Mouse (Mus musculus) hindlimb bud, embryonic 11.5 days (tissue): ENCODE measurements around the gene Faim2.

Experiments used
- DNase-seq: peaks from one replicate; pipeline ENCODE4 v3.0.0-alpha.2; 2012; ENCODE audit warnings: low read depth, low spot score; ENCODE audit errors: extremely low spot score

The Faim2 gene

DNA sequence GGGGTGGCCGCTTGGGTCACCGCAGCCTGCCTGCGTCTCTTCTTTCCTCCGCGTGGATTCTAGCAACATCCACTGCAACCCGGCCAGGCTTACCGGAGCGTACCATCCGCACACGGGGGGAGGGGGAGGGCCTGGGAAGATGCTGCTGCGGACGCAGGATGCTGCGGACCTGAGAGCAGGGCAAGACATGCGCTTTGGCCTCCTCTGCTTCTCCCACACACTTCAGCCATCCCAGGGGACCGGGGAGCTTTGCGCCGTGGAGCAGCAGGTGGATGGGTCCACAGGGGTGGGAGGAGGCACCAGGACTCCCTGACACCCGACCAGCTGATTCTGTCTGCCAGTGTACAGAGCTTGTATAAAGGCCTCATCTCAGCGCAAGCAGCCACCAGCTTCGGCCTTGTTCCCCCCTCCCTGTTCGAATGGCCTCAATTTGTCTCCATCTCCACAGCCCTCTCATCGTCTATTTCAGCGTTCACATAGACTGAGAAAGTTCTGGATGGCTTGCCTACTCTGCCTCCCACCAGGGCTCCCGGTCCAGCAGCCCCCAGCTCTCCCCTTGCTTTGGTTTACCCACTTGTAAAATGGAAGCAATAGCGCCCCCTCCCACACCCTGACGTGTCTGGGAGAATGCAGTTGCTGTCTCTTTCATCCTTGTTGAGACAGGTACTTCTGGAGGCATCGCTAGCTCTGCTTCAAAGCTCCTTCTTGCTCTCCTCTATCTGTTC lies at the start of gene Faim2:
Gene Faim2 (minus strand): TSS at position 537 of the 725 bp plus-strand sequence.
- DNase-seq, result no peak

DNA sequence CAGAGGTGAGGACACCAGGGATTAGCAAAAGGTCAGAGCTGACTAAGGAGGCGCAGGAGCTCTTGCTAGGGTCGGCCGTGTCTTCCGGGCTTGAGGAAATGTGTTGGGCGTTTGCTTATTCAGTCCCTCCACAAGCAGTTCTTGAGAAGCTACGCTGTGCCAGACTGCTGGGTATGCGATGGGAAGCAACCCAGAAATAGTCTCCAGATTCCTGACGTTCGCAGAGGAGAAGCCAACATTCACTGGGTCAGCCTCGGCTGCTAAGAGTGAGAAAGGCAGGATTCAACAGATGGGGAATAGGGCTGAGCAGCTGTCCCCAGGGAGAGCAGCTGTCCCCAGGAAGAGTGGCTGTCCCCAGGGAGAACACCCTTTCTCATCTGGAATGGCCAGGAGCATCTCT lies 41.2 kb upstream of the Faim2 start:
- DNase-seq, result no peak

DNA sequence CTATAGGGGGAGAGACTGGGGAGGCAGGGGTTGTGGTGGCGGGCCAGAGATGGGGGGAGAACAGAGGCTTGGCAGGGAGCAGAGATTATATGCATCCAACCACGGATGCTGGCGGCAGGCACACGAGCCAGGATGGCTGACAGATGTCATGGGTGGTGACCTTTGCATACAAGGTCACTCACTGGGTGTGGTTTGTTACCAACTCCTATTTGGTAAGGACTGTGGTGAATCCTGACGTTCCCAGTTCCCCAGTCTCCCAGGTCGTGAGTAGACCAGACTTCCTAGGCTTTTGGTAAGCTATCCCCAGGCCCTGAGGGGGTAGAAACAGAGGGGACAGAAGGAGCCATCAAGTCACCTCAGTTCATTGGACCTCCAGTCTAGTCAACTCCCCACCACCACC lies 40.7 kb upstream of the Faim2 start:
- DNase-seq, result no peak

DNA sequence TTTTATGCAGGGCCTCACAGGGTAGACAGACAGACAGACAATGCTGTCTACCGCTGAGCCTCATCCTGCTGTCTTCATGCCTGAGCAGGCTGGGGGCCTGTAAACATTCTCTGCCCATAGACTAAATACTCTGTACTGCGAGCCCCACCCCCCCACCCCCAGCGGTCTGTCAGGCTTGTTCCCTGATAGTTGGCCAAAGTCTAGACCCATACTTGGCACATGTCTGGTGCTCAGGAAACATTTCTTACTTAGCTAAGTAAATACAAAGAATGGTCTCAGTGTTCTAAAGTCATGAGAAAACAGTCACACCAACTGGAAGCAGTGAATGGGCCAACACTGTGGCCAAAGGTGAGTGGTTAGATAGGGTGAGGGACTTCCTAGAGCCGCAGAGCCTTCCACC lies 39.4 kb upstream of the Faim2 start:
- no peak for DNase-seq

DNA sequence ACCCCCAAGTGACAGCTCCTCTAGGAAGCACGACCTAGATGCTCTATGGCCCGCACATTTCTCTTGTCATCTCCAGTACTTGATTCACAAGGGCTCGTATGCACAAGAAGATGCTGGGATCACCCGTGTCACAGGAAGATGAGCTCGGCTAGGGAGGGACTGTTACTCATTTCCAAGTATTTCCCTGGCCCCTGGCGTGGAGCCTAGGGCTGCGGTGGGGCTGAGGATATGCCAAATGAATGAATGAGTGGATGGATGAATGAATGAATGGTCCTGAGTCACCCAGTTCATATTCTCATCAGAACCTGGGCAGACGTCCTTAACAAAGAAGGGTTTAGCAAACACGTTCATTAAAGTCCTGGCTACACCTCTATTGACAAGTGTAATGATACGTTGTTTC lies 32.3 kb upstream of the Faim2 start:
- no peak for DNase-seq

DNA sequence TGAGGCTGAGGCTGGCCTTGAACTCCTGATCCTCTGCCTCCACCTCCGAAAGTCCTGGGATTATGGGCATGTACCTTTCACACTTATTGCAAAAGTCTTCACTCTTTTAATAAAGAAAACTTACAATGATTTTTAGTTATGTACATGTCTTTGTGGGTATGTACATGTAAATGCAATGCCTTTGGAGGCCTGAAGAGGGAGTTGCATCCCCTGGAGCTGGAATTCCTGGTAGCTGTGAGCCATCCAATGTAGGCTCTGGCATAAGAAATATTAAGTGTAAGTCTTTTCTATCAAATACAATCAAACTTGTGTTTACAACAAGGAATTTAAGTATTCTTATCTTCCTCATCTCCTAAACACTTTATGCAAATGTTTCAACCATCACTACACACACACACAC lies 31.0 kb upstream of the Faim2 start:
- DNase-seq, result no peak

DNA sequence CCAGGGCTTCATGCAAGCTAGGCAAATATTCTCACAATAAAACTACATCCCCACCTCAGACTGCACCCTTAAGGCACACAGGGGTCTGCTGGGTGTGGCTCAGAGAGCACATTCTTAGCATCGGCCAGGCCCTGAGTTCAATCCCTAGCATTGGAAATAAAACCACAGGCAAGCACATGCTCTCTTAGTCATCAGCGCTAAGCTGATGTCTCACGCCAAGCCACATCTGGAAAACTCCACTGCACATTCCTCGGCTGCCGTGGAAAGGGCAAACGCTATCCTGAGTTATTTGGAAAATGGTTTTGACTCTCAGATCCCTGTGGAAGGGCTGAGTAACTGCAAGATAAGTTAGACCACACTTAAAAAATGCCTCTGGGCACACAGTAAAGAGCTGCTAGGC lies 25.8 kb upstream of the Faim2 start:
- DNase-seq, result no peak

DNA sequence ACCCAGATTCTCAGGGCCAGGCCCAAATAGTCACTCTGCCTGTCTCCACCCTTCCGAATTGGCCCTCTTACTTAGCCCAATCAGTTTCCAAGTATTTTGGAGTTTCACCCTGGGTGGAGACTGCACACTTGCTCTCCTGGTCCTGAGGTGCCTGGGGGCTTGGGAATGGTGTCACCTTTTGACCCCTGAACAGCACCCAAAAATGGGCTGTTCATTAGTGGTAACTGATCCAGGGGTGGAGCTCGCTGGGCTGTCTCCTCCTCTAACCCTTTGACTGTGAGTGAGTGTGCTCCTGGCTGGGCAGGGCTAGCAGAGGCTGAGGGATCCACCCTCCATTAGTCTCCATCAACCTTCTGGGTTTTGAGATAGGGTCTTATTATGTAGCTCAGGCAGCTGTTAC lies 21.9 kb upstream of the Faim2 start:
- no peak for DNase-seq

DNA sequence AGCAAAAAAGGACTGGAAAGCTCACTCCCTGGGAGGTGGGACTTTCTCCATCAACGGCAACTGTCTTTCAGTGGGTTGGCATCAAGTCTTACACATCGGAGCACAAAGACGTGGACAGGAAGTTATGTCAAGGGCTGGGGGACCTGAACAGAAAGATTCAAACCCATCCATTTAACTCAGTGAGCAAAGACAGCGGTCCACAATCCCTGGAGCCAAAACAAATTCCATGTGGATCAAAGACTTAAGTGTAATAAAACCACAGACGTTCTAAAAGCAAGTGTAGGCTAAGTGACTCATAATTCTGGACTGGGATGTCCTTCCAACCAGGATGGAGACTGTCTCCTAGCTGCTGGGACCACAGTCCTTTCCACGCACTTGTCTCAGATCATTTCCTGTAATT lies 19.8 kb upstream of the Faim2 start:
- DNase-seq, result no peak

DNA sequence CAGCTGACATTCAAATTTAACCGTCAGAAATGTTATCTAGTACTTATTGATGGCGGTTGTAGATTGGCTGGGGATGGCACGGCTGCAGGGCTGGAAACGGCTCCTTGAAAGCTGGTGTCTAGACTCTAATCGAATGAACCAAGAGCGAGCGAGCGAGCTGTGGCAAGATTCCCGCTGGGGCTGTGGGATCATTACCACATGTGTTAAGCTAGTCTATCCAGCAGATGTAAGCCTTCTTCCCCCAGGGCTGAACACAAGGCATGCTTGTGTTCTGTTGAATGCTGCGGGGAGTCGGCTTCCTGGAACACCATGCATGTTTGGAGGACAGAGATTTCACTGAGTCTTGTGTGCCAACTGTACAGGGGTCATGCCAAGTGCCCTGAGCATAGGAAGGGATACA lies 18.6 kb upstream of the Faim2 start:
- DNase-seq, result peak; percentile 26

DNA sequence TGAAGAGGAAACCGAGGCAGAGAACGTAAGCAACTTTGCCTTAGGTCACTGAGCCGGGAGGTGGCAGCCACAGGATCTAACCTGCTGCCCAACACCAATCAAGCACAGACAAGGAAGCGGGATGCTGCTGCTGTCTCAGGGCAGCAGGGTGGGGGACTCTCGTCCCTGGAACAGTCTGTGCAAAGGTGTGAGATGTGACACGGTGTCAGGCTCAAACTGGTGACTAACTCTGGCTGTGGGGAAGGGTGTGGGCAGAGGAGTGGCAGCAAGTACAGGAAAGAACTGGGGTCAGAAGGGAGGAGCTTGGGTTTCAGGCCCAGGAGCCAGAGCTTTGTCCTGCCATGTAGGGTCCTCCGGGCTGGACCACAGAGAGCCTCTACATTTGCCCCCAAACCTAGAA lies 16.1 kb upstream of the Faim2 start:
- DNase-seq, result no peak

DNA sequence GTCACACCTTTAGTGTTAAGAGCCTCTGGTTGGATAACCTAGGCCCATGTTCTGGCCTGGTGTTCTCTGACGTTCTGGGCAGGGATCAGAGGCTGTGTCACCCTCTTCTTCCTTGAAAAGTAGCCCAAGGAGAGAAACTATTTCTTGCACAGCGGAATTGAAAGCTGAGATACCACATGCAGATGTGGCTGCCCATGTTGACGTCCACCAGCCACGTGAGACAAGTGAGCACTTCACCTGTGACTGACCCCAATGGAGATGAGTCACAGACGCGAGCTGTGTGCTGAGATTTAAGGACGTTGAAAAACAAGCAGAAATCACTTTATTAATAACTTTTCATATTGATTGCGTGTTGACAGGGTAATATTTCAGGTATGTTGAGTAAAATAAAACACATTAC lies 11.9 kb upstream of the Faim2 start:
- DNase-seq, result no peak

DNA sequence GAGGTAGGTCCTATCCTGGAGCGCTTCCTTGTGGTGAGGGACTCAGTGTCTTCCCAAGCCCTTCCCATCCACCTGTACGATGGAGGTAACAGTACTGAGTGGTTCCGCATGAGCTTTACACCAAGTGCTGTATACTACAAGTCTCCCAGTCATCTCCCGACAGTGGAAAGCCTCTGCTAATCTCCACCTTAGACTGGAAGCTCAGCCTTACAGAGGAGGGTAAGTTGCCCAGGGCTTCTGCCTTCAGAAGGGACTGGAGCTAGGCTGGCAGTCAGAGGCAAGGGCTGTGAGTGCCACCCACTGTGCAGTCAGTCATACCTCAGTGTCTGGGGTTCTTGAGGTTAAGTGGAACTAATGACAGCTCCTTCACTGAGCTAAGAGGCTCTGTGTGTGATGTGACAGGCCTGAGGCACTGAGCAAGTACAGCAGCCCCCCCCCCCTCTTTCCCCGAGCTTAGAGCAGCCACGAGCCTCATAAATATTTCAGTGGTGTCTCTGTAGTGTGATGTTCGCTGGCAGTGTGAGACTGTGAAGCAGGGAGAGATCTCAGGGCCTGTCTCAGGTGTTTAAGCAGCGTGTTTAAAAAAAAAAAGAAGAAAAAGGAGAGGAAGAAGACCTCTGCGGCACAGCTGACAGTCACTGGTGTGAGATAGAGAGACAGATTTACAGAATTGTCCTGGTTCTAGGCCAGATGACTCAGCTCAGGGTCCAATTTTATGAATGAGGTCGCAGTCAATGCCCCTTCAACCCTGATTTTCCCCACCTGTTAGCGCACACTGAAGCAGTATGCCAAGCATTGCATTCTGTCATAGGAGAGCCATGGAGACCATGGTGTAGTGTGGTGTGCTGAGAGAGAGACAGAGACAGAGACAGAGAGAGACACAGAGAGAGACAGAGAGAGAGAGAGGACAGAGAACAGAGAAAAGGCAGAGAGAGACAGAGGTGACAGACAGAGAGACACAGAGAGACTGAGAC lies 9.2 kb upstream of the Faim2 start:
- DNase-seq, result no peak

DNA sequence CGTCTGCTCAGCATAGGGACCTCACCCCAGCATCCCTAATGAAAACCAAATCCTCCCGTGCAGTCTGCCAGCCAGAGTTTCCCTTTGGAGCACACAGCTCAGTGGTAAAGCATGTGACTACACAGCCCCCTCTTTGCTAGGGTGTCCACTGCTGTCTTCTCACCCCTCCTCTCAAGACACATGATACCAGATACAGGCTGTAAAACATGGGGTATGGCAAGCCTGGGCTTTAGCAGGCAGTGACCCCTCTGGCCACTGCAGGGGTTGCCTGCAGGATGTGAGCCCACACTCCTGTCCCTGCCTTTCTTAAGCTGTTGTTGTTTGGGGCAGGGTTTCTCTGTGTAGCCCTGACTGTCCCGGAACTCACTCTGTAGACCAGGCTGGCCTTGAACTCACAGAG lies 4.1 kb upstream of the Faim2 start:
- no peak for DNase-seq

DNA sequence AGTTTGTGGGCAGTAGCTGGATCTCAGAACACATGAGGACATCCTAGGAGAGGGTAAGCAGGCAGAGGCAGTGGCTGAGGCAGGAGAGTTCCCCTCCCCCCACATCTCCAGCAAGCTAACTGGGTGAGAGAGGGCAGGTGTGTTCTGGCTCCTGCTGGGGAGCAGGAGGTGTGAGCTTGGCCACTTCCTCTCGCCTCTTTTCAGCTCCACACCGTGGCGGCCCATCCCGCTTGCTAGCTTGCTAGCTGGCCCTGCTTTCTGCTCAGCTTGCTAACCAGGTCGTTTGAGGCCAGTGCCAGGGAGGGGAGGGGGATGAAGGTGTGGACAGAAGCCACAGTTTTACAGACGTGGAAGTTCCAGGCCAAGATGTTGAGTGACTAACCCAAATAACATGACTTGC lies 3.2 kb upstream of the Faim2 start:
- DNase-seq, result no peak

DNA sequence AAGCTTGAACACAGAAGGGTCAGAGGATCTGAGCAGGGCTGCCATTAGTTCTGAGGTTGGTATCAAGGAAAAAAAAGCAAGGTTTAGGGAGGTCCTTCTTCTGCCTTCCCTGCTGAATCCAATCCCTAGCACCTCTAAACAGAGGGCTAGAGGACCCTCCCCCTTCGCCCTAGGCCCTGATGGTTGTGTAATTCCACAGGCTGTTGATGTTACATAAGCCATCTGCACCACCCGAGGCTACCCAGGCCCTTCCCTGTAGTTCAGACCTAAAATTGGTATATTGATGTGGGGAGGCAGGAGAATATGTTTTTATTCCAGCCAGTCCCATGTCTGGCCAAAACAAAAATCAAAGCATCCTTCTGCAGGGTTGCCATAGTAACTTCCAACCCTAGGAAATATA lies 1.3 kb downstream of the Faim2 start:
- no peak for DNase-seq

DNA sequence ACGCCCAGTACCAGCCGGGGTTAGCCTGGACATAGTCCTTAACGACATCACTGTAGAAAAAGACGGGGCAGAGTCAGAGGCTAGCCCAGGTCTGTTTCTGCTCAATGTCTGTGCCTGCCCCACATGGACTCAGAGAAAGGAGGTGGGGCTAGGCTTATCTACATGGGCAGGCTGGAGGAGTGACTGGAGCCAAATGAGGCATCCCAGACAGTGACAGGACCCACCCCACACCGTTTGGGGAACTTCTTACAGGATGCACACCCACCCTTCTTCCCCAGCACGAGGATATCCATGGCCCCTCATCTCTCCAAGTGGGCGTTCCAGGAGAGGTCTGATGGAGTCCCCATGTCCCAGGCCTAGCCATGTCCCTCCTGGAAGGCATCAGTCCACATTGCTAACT lies 7.7 kb downstream of the Faim2 start:
- no peak for DNase-seq

DNA sequence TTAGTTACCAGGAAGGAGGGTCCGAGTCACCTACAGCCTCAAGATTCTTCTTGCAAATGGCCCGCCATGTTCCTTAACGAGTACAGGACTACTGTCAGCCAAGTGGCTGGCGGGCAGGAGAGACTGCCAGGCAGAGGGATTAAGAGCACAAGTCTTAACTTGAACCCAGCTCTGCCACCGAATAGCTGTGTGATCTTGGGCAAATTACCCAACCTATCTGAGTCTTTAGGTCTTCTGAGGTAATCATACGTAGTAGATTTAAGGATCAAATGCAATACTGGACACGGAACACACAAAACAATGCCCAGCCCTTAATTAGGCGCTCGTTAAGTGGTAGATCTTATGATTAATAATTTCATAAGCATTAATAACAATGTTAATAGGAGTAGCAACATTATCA lies 8.3 kb downstream of the Faim2 start:
- DNase-seq, result no peak

DNA sequence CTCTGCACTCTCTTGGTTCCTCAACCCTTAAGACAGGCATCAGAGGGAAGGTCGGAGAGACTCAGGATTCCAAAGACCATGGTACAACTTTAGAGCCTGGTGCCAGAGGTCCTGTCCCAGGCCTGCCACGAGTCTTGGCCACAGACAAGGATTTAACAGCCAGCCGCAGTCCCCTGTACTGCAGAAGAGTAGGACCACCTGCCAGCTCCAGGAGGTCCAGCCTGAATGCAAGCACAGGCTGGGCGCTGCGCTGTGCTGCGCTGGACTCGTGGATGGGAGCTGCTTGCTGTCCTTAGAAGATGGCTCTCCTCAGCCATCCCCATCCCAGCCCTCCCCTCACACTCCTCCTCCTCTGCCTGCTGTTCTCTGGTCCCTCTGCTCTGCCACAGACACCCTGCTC lies 10.2 kb downstream of the Faim2 start:
- no peak for DNase-seq

DNA sequence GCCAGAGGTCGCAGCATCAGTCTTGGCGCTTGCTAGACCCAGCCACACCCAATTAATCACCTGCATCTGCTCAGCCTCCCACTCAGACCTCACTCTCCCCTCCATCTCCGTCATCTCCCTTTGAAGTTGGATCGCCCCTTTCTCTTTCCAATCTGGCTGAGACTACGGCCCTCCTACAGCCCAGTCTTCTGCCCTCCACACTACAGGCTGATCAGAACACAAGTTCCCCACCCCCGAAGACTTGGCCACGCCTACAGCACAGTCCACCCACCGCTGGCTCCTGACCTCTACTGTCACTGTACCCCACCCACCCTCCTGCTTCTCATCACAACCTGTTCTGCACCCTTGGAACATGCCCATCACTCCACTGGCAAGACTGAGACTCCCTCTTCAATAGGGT lies 11.2 kb downstream of the Faim2 start:
- no peak for DNase-seq

DNA sequence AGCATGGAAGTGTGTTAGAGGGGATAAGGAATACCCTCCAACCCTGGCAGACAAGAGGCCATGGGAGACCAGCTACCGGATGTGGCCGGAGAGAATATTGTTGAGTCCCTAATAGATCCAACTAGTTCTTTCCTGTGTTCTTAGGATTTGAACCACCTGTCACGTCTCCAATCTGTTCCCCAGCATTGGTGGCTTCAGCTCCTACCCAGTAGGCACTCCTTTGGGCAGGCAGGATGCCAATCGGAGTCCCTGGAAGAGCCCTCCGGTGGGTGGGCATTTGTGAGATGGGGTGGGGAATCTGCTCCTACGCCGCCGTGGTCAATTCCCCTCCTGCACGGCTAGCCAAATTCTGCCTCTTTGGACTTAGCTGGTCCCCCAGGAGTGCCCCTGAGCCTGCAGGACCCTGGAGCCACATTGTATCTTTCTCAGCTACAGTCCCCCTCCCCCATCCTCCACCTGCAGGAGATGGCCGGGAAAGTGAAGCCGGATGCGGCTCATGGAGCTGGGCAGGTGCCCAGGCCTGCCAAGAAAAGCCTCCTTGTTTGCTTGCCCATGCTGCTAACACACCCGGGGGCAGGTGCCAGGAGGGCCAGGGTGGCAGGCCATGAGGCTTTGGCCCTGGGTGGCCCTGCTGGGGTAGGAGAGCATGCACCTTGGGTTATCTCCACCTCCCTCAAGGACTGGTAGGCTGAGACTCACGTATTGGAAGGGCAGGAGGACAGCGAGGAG lies 16.0 kb downstream of the Faim2 start:
- DNase-seq, result no peak

DNA sequence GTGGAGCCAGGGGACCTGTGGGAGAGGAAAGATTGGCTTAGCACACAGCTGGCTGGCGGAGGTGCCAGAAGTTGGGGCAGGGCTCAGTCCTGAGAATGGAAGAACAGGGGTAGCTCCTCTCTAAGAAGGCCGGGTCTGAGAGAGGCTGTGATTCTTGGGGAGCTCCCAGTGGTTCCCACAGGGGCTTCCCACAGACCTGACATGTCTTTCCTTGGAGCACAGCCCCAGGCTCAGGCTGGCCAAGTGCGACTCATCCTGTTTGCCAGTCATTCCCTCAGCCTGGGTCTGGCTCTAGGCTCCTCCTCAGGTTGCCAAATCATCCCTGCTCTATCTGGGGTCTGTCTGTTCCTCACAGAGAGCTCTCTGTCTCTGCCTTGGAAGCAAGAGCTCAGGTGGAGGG lies 17.3 kb downstream of the Faim2 start:
- no peak for DNase-seq
